Mouse (Mus musculus): ENCODE measurements around the gene Ctsz.

GRCm38 (mm10) chr2:174439961-174440360 lies 1.1 kb upstream of the Ctsz start:
- TF ChIP-seq CTCF (IDR thresholded peaks at IDR 0.05; ENCODE audit: control insufficient read depth, insufficient read depth, insufficient read length) (no peak), FOSL1 (IDR thresholded peaks at IDR 0.05; ENCODE audit: insufficient read depth, low read length, poor library complexity, severe bottlenecking) (no peak)

Measured in C2C12 (cell line).